Mouse (Mus musculus): ENCODE measurements at regions not wholly inside any gene's neighbourhood (a gene's known extent, or its start where the extent isn't known, plus 50 kb on each side); places are given as distances from the start of the nearest gene placed in this dataset.

GRCm38 (mm10) chr1:105095091-105095490 is 261.4 kb downstream of the Rnf152 start:
- TF ChIP-seq CTCF (IDR thresholded peaks at IDR 0.05; ENCODE audit: borderline replicate concordance, insufficient read depth, low read depth, low read length) (no peak), POLR2A (IDR thresholded peaks at IDR 0.05; ENCODE audit: borderline replicate concordance, insufficient read depth, low read length) (no peak)

Measured in cerebellum, adult 2 months (tissue).